In genomic region chrX:68313486-68313885, GRCm38 (mm10) we compare ENCODE assay signal across 8 mouse cellular contexts.
A peak's percentile ranks its signal among the peaks of the same experiment; 100 is the strongest.
DNase-seq lines count a peak whose midpoint lies in the region; ATAC-seq and TF ChIP-seq lines count a peak whose summit lies in the region.

No protein-coding gene starts in this region.

- H3K4me3 ChIP-seq in liver, postnatal 0 days (ENCODE audit: low read depth, low read length) = no peak overlapping the region

- WGBS in liver, postnatal 0 days (ENCODE audit: insufficient replicate concordance) = 23% methylated on average over 7 of the region's 7 CpGs

- peak; percentile 82 for TF ChIP-seq CTCF in liver, postnatal 0 days (IDR thresholded peaks at IDR 0.05; ENCODE audit: low read depth)

- H3K9ac ChIP-seq in liver, postnatal 0 days (replicated peaks) = no peak overlapping the region

- no peaks in the 10 kb centered on the region for H3K9me3 ChIP-seq in liver, postnatal 0 days (ENCODE audit: low read length)

- no peak overlapping the region for H3K27ac ChIP-seq in liver, postnatal 0 days (ENCODE audit: low read depth)

- no peaks in the 10 kb centered on the region for H3K27me3 ChIP-seq in liver, postnatal 0 days (ENCODE audit: insufficient read depth, low read length)

- DNase-seq in adrenal gland, adult 2 months = peak; percentile 35
- peak; percentile 56 for DNase-seq in embryo, embryonic 11.5 days (ENCODE audit: low read depth, low spot score)
- peak; percentile 55 for DNase-seq in heart, adult 8-10 months (ENCODE audit: low spot score)
- DNase-seq in kidney, postnatal 25 days = peak; percentile 61 to 73
- DNase-seq in liver, postnatal 0 days = peak; percentile 45
- peak; percentile 45 for DNase-seq in ovary, postnatal 14 days (ENCODE audit: low spot score)
- DNase-seq in T-cell, adult 2 months (ENCODE audit: low spot score) = no peak

- no peaks in the 10 kb centered on the region for H3K36me3 ChIP-seq in liver, postnatal 0 days (replicated peaks; ENCODE audit: insufficient read depth, low read length)

- H3K4me2 ChIP-seq in liver, postnatal 0 days (ENCODE audit: low read depth, low read length) = no peak overlapping the region

- peak; percentile 51 for ATAC-seq in CD4-positive, CD25-positive, alpha-beta regulatory T cell, adult 4 months
- no peak for ATAC-seq in liver, postnatal 0 days

- no peak for TF ChIP-seq EP300 in liver, postnatal 0 days (IDR thresholded peaks at IDR 0.05; ENCODE audit: low read depth)

- no peaks in the 10 kb centered on the region for H3K4me1 ChIP-seq in liver, postnatal 0 days (ENCODE audit: insufficient read depth)
